Mouse (Mus musculus): ENCODE measurements at regions not wholly inside any gene's neighbourhood (a gene's known extent, or its start where the extent isn't known, plus 50 kb on each side); places are given as distances from the start of the nearest gene placed in this dataset.

DNA sequence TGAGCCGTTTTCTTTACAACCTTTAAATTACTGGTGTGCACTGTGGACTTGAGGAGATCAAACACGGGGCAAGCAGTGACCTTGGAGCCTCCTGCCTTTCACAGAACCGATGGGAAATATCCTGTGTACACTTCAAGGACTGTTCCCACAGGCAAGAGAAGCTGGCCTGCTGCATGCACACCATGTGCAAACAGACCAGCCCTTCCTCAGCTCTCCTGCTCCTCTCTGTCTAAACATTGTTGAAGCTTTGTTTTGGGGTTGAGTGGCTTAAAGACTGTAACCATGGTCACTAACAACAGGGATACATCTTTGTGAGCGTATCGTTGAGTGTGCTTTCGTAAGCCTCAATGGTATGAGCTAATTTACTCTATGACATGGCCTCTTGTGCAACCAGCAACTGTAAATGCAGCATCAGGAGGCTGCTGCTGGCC, 50.2 kb upstream of the Agps start:
- no peak overlapping the region for H3K4me2 ChIP-seq (ENCODE audit: insufficient read depth, low read depth, poor library complexity, severe bottlenecking)
- no peaks in the 10 kb centered on the region for H3K27me3 ChIP-seq (replicated peaks)
- no peak overlapping the region for H3K27ac ChIP-seq (ENCODE audit: insufficient read depth, low read depth)
- DNase-seq (ENCODE audit: extremely low read depth) = no peak
- dilution Hi-C loops (cut with MboI; ENCODE audit: extremely low pct_ligation_motif_present, extremely low pct_unique_long_range_greater_than_20kb, low sequenced_read_pairs) (no loop called here), in situ Hi-C loops (cut with MboI; ENCODE audit: low pct_ligation_motif_present, low pct_unique_long_range_greater_than_20kb, low sequenced_read_pairs) (loop anchor here (5.0 to 10.0 kb wide), 2 partner anchors 169 to 183 kb away; no protein-coding TSS in a partner anchor)
- H3K36me3 ChIP-seq (replicated peaks in 1 of 2; ENCODE audit: control insufficient read depth in 1 of 2, insufficient read depth in 1 of 2, low read length in 1 of 2) = peaks cover 0 to 12% of the 10 kb centered on the region in 2 experiments
- TF ChIP-seq IRF4 (IDR thresholded peaks at IDR 0.05; ENCODE audit: low read depth, low read length) (no peak), MAX (IDR thresholded peaks at IDR 0.05; ENCODE audit: low read length) (no peak)
- H3K79me2 ChIP-seq (replicated peaks; ENCODE audit: control insufficient read depth, extremely low read depth, insufficient read depth, poor library complexity, severe bottlenecking) = no peaks in the 10 kb centered on the region
- H3K4me1 ChIP-seq (ENCODE audit: control insufficient read depth in 1 of 2, insufficient read depth in 2 of 2) = peaks cover 2 to 36% of the 10 kb centered on the region in 2 experiments; a peak in 2 of 4 replicates
- H3K9me3 ChIP-seq (replicated peaks; ENCODE audit: low read length) = no peaks in the 10 kb centered on the region
- no peak overlapping the region for H3K9ac ChIP-seq (ENCODE audit: insufficient read depth, low read depth)
- H3K4me3 ChIP-seq (replicated peaks in 1 of 3; ENCODE audit: low read depth in 2 of 3, low read length in 2 of 3, poor library complexity in 1 of 3) = no peak overlapping the region

DNA sequence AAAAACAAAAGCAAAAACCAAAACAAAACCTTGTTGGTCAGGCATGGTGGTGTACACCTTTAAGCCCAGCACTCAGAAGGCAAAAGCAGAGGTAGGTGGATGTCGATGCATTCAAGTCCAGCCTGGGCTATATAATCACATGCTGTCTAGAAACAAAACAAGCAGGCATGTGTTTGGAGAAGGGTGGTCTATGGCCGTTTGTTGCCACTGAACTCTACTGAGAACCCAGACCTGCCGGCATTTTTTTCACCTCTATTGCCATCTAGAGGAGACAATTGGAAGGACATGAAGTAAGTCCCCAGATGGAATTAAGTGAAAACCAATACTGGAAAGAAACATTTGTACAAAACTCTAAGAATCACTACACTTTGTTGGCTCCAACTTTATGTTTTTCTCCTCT, 50.9 kb upstream of the Agps start:
- in situ Hi-C loops (cut with MboI; ENCODE audit: low pct_ligation_motif_present, low pct_unique_long_range_greater_than_20kb, low sequenced_read_pairs) (loop anchor here (5.0 to 10.0 kb wide), 2 partner anchors 169 to 184 kb away; no protein-coding TSS in a partner anchor), dilution Hi-C loops (cut with MboI; ENCODE audit: extremely low pct_ligation_motif_present, extremely low pct_unique_long_range_greater_than_20kb, low sequenced_read_pairs) (no loop called here)
- peak; percentile 75 for DNase-seq (ENCODE audit: extremely low read depth)
- TF ChIP-seq E2F4 (IDR thresholded peaks at IDR 0.05; ENCODE audit: insufficient replicate concordance, low read depth, low read length) = no peak
- TF ChIP-seq JUN (IDR thresholded peaks at IDR 0.05; ENCODE audit: insufficient read depth, low read depth, low read length) = no peak
- peak; percentile 96 for TF ChIP-seq RAD21 (IDR thresholded peaks at IDR 0.05; ENCODE audit: low read depth, low read length)
- TF ChIP-seq SMC3 (IDR thresholded peaks at IDR 0.05; ENCODE audit: low read depth, low read length) = peak; percentile 94
- TF ChIP-seq TBP (conservative IDR thresholded peaks at IDR 0.05; ENCODE audit: low read depth, low read length) = no peak
- TF ChIP-seq ZNF384 (IDR thresholded peaks at IDR 0.05; ENCODE audit: low read depth, low read length) = peak; percentile 44; the same call in 1 of the 2 replicates
- TF ChIP-seq CTCF (conservative IDR thresholded peaks at IDR 0.05 in 1 of 2, IDR thresholded peaks at IDR 0.05 in 1 of 2; ENCODE audit: low read depth in 2 of 2, low read length in 2 of 2) = peak; percentile 21 to 89; a peak in 3 of 4 replicates
- TF ChIP-seq ZMIZ1 (IDR thresholded peaks at IDR 0.05; ENCODE audit: low read depth, low read length) = no peak
- no peak for TF ChIP-seq CHD1 (IDR thresholded peaks at IDR 0.05; ENCODE audit: low read depth, low read length)
- no peak for TF ChIP-seq EP300 (IDR thresholded peaks at IDR 0.05; ENCODE audit: low read length)
- no peak for TF ChIP-seq CHD2 (IDR thresholded peaks at IDR 0.05; ENCODE audit: low read length)
- TF ChIP-seq RCOR1 (conservative IDR thresholded peaks at IDR 0.05; ENCODE audit: low read depth, low read length) = no peak
- no peak for TF ChIP-seq KAT2A (IDR thresholded peaks at IDR 0.05; ENCODE audit: insufficient replicate concordance, low read length)
- no peak for TF ChIP-seq MAX (IDR thresholded peaks at IDR 0.05; ENCODE audit: low read length)
- TF ChIP-seq MYC (IDR thresholded peaks at IDR 0.05; ENCODE audit: low read depth, low read length) = peak; percentile 67; the same call in 1 of the 2 replicates
- TF ChIP-seq IRF4 (IDR thresholded peaks at IDR 0.05; ENCODE audit: low read depth, low read length) = peak; percentile 35; the same call in 1 of the 2 replicates
- no peak for TF ChIP-seq ETS1 (conservative IDR thresholded peaks at IDR 0.05; ENCODE audit: low read depth, low read length)
- TF ChIP-seq MAFK (IDR thresholded peaks at IDR 0.05; ENCODE audit: insufficient replicate concordance, low read length) = no peak
- TF ChIP-seq ELF1 (IDR thresholded peaks at IDR 0.05; ENCODE audit: low read depth, low read length) = no peak
- no peak for TF ChIP-seq POLR2A (IDR thresholded peaks at IDR 0.05; ENCODE audit: low read depth, low read length)
- TF ChIP-seq JUND (conservative IDR thresholded peaks at IDR 0.05; ENCODE audit: low read depth, low read length) = 0 out of 2 replicates have a peak, but pooled peaks have one; percentile 15
- no peak for TF ChIP-seq ZKSCAN1 (IDR thresholded peaks at IDR 0.05; ENCODE audit: borderline replicate concordance, low read depth, low read length)
- TF ChIP-seq NRF1 (IDR thresholded peaks at IDR 0.05; ENCODE audit: low read depth, low read length) = no peak
- TF ChIP-seq USF1 (IDR thresholded peaks at IDR 0.05; ENCODE audit: low read depth, low read length) = no peak
- TF ChIP-seq USF2 (conservative IDR thresholded peaks at IDR 0.05; ENCODE audit: low read depth, low read length) = no peak
- no peak for TF ChIP-seq HCFC1 (IDR thresholded peaks at IDR 0.05; ENCODE audit: low read depth, low read length)
- TF ChIP-seq MEF2A (IDR thresholded peaks at IDR 0.05; ENCODE audit: borderline replicate concordance, low read depth, low read length) = no peak
- TF ChIP-seq ZC3H11A (IDR thresholded peaks at IDR 0.05; ENCODE audit: low read depth, low read length) = peak; percentile 78
- TF ChIP-seq MXI1 (IDR thresholded peaks at IDR 0.05; ENCODE audit: low read depth, low read length) = no peak
- TF ChIP-seq PAX5 (IDR thresholded peaks at IDR 0.05; ENCODE audit: low read length) = no peak
- TF ChIP-seq GABPA (IDR thresholded peaks at IDR 0.05; ENCODE audit: insufficient replicate concordance, low read depth, low read length) = no peak
- TF ChIP-seq POLR2AphosphoS2 (IDR thresholded peaks at IDR 0.05; ENCODE audit: low read depth, low read length) = no peak
- TF ChIP-seq UBTF (IDR thresholded peaks at IDR 0.05; ENCODE audit: low read depth, low read length) = no peak

More for the DNA sequence above, 50.9 kb upstream of the Agps start:
- Histone ChIP-seq H3K79me2 (replicated peaks; ENCODE audit: control insufficient read depth, extremely low read depth, insufficient read depth, poor library complexity, severe bottlenecking) (no peaks in the 10 kb centered on the region), H3K36me3 (replicated peaks in 1 of 2; ENCODE audit: control insufficient read depth in 1 of 2, insufficient read depth in 1 of 2, low read length in 1 of 2) (peaks cover 0 to 12% of the 10 kb centered on the region in 2 experiments), H3K9ac (ENCODE audit: insufficient read depth, low read depth) (no peak overlapping the region), H3K9me3 (replicated peaks; ENCODE audit: low read length) (no peaks in the 10 kb centered on the region), H3K4me2 (ENCODE audit: insufficient read depth, low read depth, poor library complexity, severe bottlenecking) (peak overlapping the region; percentile 47; the same call in 1 of the 2 replicates), H3K27me3 (replicated peaks) (no peaks in the 10 kb centered on the region), H3K4me3 (replicated peaks in 1 of 3; ENCODE audit: low read depth in 2 of 3, low read length in 2 of 3, poor library complexity in 1 of 3) (no peak overlapping the region), H3K27ac (ENCODE audit: insufficient read depth, low read depth) (no peak overlapping the region), H3K4me1 (ENCODE audit: control insufficient read depth in 1 of 2, insufficient read depth in 2 of 2) (peaks cover 8 to 36% of the 10 kb centered on the region in 2 experiments; a peak in 3 of 4 replicates)
